Mouse (Mus musculus) T-cell, adult 2 months (primary cell): ENCODE data around the gene Arhgef19.

Experiments used
- DNase-seq: peaks from one replicate; pipeline ENCODE4 v3.0.0; 2022; ENCODE audit warnings: low spot score

The Arhgef19 gene

GRCm38 (mm10) chr4:141239388-141240125 lies at the start of gene Arhgef19:
Gene Arhgef19 (plus strand): TSS chr4:141239499.
- peak; percentile 77 for DNase-seq

GRCm38 (mm10) chr4:141191294-141191693 lies 48.0 kb upstream of the Arhgef19 start:
- no peak for DNase-seq

GRCm38 (mm10) chr4:141194553-141194952 lies 44.7 kb upstream of the Arhgef19 start:
- DNase-seq: no peak

GRCm38 (mm10) chr4:141196981-141197685 lies 42.2 kb upstream of the Arhgef19 start:
- DNase-seq: no peak

- DNase-seq: no peak
These were observed 41.6 kb upstream of the Arhgef19 start for GRCm38 (mm10) chr4:141197686-141198035.

- no peak for DNase-seq
These were observed 38.4 kb upstream of the Arhgef19 start for GRCm38 (mm10) chr4:141200906-141201305.

- DNase-seq: no peak
These were observed 37.1 kb upstream of the Arhgef19 start for GRCm38 (mm10) chr4:141202192-141202591.

- DNase-seq: peak; percentile 8
These were observed 34.7 kb upstream of the Arhgef19 start for GRCm38 (mm10) chr4:141204580-141205061.

GRCm38 (mm10) chr4:141207081-141207480 lies 32.2 kb upstream of the Arhgef19 start:
- DNase-seq: no peak

GRCm38 (mm10) chr4:141210524-141211219 lies 28.6 kb upstream of the Arhgef19 start:
- DNase-seq: peak; percentile 56

- DNase-seq: no peak
These were observed 27.7 kb upstream of the Arhgef19 start for GRCm38 (mm10) chr4:141211646-141212045.

GRCm38 (mm10) chr4:141212892-141213291 lies 26.4 kb upstream of the Arhgef19 start:
- DNase-seq: no peak

GRCm38 (mm10) chr4:141213342-141213741 lies 26.0 kb upstream of the Arhgef19 start:
- no peak for DNase-seq

GRCm38 (mm10) chr4:141213770-141214336 lies 25.4 kb upstream of the Arhgef19 start, which contains the start of gene Rsg1:
Gene Rsg1 (plus strand): TSS chr4:141213956.
- DNase-seq: peak; percentile 88

- peak; percentile 71 for DNase-seq
These were observed 24.9 kb upstream of the Arhgef19 start for GRCm38 (mm10) chr4:141214337-141214851.

- no peak for DNase-seq
These were observed 19.6 kb upstream of the Arhgef19 start for GRCm38 (mm10) chr4:141219583-141220213.

GRCm38 (mm10) chr4:141221848-141222247 lies 17.5 kb upstream of the Arhgef19 start:
- DNase-seq: no peak

GRCm38 (mm10) chr4:141222752-141223151 lies 16.5 kb upstream of the Arhgef19 start:
- no peak for DNase-seq

GRCm38 (mm10) chr4:141228687-141229086 lies 10.6 kb upstream of the Arhgef19 start:
- DNase-seq: no peak

GRCm38 (mm10) chr4:141233196-141233595 lies 6.1 kb upstream of the Arhgef19 start:
- no peak for DNase-seq

GRCm38 (mm10) chr4:141235537-141236111 lies 3.7 kb upstream of the Arhgef19 start:
- no peak for DNase-seq
